Mouse (Mus musculus) lung, postnatal 0 days (tissue): ENCODE measurements around the gene Lactb. TPM values are rescaled to one million over a fixed set of nuclear protein-coding genes. Genes with fewer than 3 reads are reported as not detected.

ENCODE experiments used
- ATAC-seq: fragments of 200-750 bp; cut with Nextera tagmentation; 2 replicates; pipeline ENCODE4 v1.8.0; 2017; ENCODE audit warnings: moderate library complexity
- DNase-seq: peaks from one replicate; pipeline ENCODE4 v3.0.0-alpha.2; 2016; ENCODE audit warnings: low spot score
- H3K27ac ChIP-seq: fragments of 300-500 bp; sonication (generic); 2 replicates; pipeline ENCODE4 v1.5.1; 2014; ENCODE audit warnings: antibody characterized with exemption, mild to moderate bottlenecking, low read length, mixed read lengths
- H3K27me3 ChIP-seq: fragments of 300-500 bp; sonication (generic); replicated peaks from 2 replicates; pipeline ENCODE4 v1.6.1; 2014; ENCODE audit warnings: low read length, mixed read lengths; ENCODE audit not compliant: insufficient read depth
- H3K36me3 ChIP-seq: fragments of 300-500 bp; sonication (generic); 2 replicates; pipeline ENCODE4 v1.6.1; 2014; ENCODE audit warnings: low read length, mixed read lengths; ENCODE audit not compliant: insufficient read depth
- H3K4me1 ChIP-seq: fragments of 300-500 bp; sonication (generic); 2 replicates; pipeline ENCODE4 v1.6.1; 2014; ENCODE audit warnings: antibody characterized with exemption, low read depth, low read length, mixed read lengths; ENCODE audit not compliant: insufficient read depth
- H3K4me2 ChIP-seq: fragments of 300-500 bp; sonication (generic); replicated peaks from 2 replicates; pipeline ENCODE4 v1.6.1; 2014; ENCODE audit warnings: low read depth, mild to moderate bottlenecking, low read length, moderate library complexity, mixed read lengths
- H3K4me3 ChIP-seq: fragments of 300-500 bp; sonication (generic); 2 replicates; pipeline ENCODE4 v1.5.1; 2014; ENCODE audit warnings: low read depth, low read length
- H3K9ac ChIP-seq: fragments of 300-500 bp; sonication (generic); replicated peaks from 2 replicates; pipeline ENCODE4 v1.6.1; 2014; ENCODE audit warnings: low read depth, mild to moderate bottlenecking
- H3K9me3 ChIP-seq: fragments of 300-500 bp; sonication (generic); 2 replicates; pipeline ENCODE4 v1.6.1; 2016; ENCODE audit warnings: low read length, mixed read lengths
- CTCF ChIP-seq: IDR thresholded peaks from 2 replicates; pipeline ENCODE4 v1.5.1; 2016; ENCODE audit warnings: antibody characterized with exemption, mild to moderate bottlenecking
- EP300 ChIP-seq: IDR thresholded peaks from 2 replicates; pipeline ENCODE4 v1.6.1; 2016; ENCODE audit warnings: antibody characterized with exemption, mild to moderate bottlenecking, control low read depth
- WGBS: fragments of 180-500 bp; shearing (Covaris S2); extraction: QIAGEN DNeasy Blood & Tissue Kit; methylation state at CpG from one replicate; pipeline ENCODE4 v1.1.7; 2014; 5-methylcytosine and 5-hydroxymethylcytosine counted together
- polyA plus RNA-seq: library from polyadenylated mRNA; unstranded; fragments of >200 nt; fragmentation: Nextera tagmentation; extraction: Ambion mirVana; gene quantifications from 2 replicates; pipeline ENCODE4 v1.2.1, GENCODE M21; 2015

Lactb gene
- polyA plus RNA-seq, 1 experiment from 2014 or later: 13.8 TPM

DNA sequence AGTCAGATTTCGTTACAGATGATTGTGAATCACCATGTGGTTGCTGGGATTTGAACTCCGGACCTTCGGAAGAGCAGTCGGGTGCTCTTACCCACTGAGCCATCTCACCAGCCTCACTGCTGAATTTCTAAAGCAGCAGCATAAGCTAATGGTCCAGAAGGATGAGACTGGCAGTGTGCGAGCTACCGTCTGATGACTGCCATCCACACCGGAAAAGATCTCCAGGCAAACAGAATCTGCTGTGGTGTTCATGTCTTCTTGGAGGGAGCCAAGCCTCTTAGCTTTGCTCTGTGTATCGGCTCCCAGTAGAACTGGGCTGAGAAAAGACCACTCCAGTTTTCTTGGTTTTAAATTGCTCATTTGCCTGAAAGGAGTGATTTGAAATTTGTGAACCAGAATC, 24.4 kb upstream of the Lactb start:
- H3K4me3 ChIP-seq: no peak overlapping the region
- no peak overlapping the region for H3K4me2 ChIP-seq
- no peaks in the 10 kb centered on the region for H3K36me3 ChIP-seq
- WGBS: 94% methylated on average over 8 of the region's 8 CpGs
- no peak for DNase-seq
- no peaks in the 10 kb centered on the region for H3K4me1 ChIP-seq
- H3K27ac ChIP-seq: no peak overlapping the region
- no peaks in the 10 kb centered on the region for H3K27me3 ChIP-seq
- no peak overlapping the region for H3K9ac ChIP-seq
- TF ChIP-seq EP300: no peak
- no peak for TF ChIP-seq CTCF
- H3K9me3 ChIP-seq: no peaks in the 10 kb centered on the region
- no peak for ATAC-seq

DNA sequence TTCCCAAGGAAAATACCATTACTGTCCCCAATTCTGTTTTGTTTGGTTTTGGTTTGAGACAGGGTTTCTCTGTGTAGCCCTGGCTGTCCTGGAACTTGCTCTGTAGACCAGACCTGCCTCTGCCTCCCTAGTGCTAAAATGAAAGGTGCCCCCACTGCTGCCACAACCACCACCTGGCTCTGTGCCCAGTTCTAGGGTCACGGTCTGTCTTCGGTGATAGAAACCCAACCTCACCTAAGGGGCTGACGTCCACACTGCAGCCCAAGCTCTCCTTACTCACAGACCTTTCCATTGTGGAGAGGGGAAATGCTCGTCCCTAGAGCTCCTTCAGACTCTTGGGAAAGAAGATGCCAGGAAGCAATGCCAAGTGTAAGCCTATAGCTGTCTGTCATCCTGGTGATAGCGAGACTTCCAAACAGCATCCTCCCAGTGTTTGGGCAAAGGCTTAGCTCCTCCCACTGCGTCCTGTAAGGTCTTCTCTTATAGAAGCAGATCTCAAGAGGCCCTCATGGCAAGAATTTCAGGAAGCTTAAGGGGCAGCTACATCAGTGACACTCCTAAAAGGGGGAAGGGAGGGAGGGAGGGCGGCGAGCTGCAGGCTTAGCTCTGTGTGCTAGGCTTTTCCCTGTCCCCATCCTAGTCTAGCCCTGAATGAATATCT, 16.6 kb upstream of the Lactb start:
- WGBS: 38% methylated on average over 8 of the region's 8 CpGs
- ATAC-seq: peak; percentile 42
- peak overlapping the region; percentile 32 for H3K4me2 ChIP-seq

DNA sequence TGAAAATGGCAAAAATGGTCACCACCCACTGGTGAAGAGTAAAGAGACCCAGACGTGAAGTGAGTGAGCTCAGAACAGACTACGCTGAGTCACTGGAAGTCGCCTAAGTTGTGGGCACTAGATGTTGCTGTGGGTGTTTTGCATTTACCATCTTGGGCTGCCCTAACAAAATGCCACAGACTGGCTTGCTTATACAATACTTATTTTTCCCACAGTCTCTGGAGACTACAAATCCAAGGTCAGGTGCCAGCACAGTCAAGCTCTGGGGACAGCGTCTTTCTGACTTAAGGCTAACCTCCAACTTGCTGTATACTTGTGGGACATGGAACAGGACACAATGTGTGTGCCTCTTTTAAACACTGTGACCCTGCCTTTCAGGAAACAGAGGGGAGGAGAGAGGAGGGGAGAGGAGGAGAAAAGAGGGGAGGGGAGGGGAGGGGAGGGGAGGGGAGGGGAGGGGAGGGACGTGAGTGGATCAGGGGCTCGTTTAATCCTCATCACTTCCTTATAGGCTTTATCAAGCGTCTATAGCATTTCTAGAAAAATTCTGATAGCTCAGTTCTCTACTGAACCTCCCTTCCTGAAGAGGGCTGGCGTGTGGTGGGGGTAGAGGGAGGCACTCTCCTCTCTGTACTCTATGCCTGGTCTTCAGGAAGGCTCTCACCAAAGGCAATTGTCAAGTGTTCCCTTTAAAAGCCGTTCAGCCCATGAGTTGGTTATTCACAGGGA, 15.9 kb upstream of the Lactb start:
- Histone ChIP-seq H3K9ac (no peak overlapping the region), H3K4me3 (no peak overlapping the region), H3K36me3 (no peaks in the 10 kb centered on the region), H3K27me3 (no peaks in the 10 kb centered on the region), H3K27ac (peak overlapping the region; percentile 51), H3K9me3 (no peaks in the 10 kb centered on the region), H3K4me2 (peak overlapping the region; percentile 32), H3K4me1 (peaks cover 25% of the 10 kb centered on the region)
- WGBS: 36% methylated on average over 9 of the region's 9 CpGs
- TF ChIP-seq EP300 (no peak), CTCF (no peak)
- DNase-seq: no peak
- ATAC-seq: peak; percentile 20; the same call in 1 of the 2 replicates

More for the DNA sequence above, 16.6 kb upstream of the Lactb start:
- H3K27ac ChIP-seq: peak overlapping the region; percentile 51
- peaks cover 25% of the 10 kb centered on the region for H3K4me1 ChIP-seq
- H3K4me3 ChIP-seq: no peak overlapping the region
- DNase-seq: peak; percentile 72
- no peaks in the 10 kb centered on the region for H3K9me3 ChIP-seq
- no peaks in the 10 kb centered on the region for H3K36me3 ChIP-seq
- TF ChIP-seq CTCF (no peak), EP300 (no peak)
- H3K27me3 ChIP-seq: no peaks in the 10 kb centered on the region
- no peak overlapping the region for H3K9ac ChIP-seq

GRCm38 (mm10) chr9:66990046-66990445, 14.8 kb upstream of the Lactb start:
- Histone ChIP-seq H3K4me2 (no peak overlapping the region), H3K36me3 (no peaks in the 10 kb centered on the region), H3K4me3 (no peak overlapping the region), H3K27ac (peak overlapping the region; percentile 85), H3K9me3 (no peaks in the 10 kb centered on the region), H3K4me1 (peaks cover 25% of the 10 kb centered on the region), H3K27me3 (no peaks in the 10 kb centered on the region), H3K9ac (no peak overlapping the region)
- TF ChIP-seq EP300 (no peak), CTCF (no peak)
- ATAC-seq (no peak), DNase-seq (no peak)
- 70% methylated on average over 5 of the region's 5 CpGs for whole genome bisulfite sequencing

GRCm38 (mm10) chr9:66989581-66989980, 14.3 kb upstream of the Lactb start:
- ATAC-seq: peak; percentile 22; the same call in 1 of the 2 replicates
- Histone ChIP-seq H3K4me2 (no peak overlapping the region), H3K9ac (no peak overlapping the region), H3K4me3 (no peak overlapping the region), H3K9me3 (no peaks in the 10 kb centered on the region), H3K27me3 (no peaks in the 10 kb centered on the region), H3K27ac (peak overlapping the region; percentile 85), H3K36me3 (no peaks in the 10 kb centered on the region), H3K4me1 (peaks cover 25% of the 10 kb centered on the region)
- WGBS: 31% methylated on average over 6 of the region's 6 CpGs
- DNase-seq: no peak
- no peak; the same call in 1 of the 2 replicates for TF ChIP-seq EP300
- no peak for TF ChIP-seq CTCF

GRCm38 (mm10) chr9:66988888-66989414, 13.7 kb upstream of the Lactb start:
- H3K9ac ChIP-seq: no peak overlapping the region
- H3K4me1 ChIP-seq: peaks cover 25% of the 10 kb centered on the region
- no peaks in the 10 kb centered on the region for H3K36me3 ChIP-seq
- peak overlapping the region; percentile 85 for H3K27ac ChIP-seq
- DNase-seq (peak; percentile 84), ATAC-seq (peak; percentile 73)
- no peak overlapping the region for H3K4me2 ChIP-seq
- TF ChIP-seq CTCF: no peak
- TF ChIP-seq EP300: peak; percentile 63
- no peaks in the 10 kb centered on the region for H3K27me3 ChIP-seq
- no peak overlapping the region for H3K4me3 ChIP-seq
- WGBS: 5% methylated on average over 6 of the region's 6 CpGs
- no peaks in the 10 kb centered on the region for H3K9me3 ChIP-seq
